Mouse (Mus musculus) heart, embryonic 13.5 days (tissue): Measurements from ENCODE around the gene Primpol. TPM values are rescaled to one million over a fixed set of nuclear protein-coding genes. Genes with fewer than 3 reads are reported as not detected.

ENCODE experiments used
- ATAC-seq: fragments of 200-750 bp; cut with Nextera tagmentation; 2 replicates; pipeline ENCODE4 v1.8.0; 2017; ENCODE audit warnings: moderate TSS enrichment; ENCODE audit not compliant: insufficient number of reproducible peaks, low FRiP score, low TSS enrichment; ENCODE audit errors: extremely low read depth
- H3K27ac ChIP-seq: fragments of 300-500 bp; sonication (generic); replicated peaks from 2 replicates; pipeline ENCODE4 v1.5.1; 2015; ENCODE audit warnings: moderate library complexity, mild to moderate bottlenecking, inconsistent platforms
- H3K27me3 ChIP-seq: fragments of 300-500 bp; sonication (generic); replicated peaks from 2 replicates; pipeline ENCODE4 v1.6.1; 2015; ENCODE audit warnings: mild to moderate bottlenecking, inconsistent platforms
- H3K36me3 ChIP-seq: fragments of 300-500 bp; sonication (generic); 2 replicates; pipeline ENCODE4 v1.6.1; 2015; ENCODE audit warnings: mild to moderate bottlenecking, inconsistent platforms
- H3K4me1 ChIP-seq: fragments of 300-500 bp; sonication (generic); 2 replicates; pipeline ENCODE4 v1.6.1; 2015; ENCODE audit warnings: inconsistent platforms
- H3K4me2 ChIP-seq: fragments of 300-500 bp; sonication (generic); 2 replicates; pipeline ENCODE4 v1.6.1; 2015; ENCODE audit warnings: inconsistent platforms, mild to moderate bottlenecking, moderate library complexity
- H3K4me3 ChIP-seq: fragments of 300-500 bp; sonication (generic); 2 replicates; pipeline ENCODE4 v1.5.1; 2015; ENCODE audit warnings: moderate library complexity, mild to moderate bottlenecking, inconsistent platforms
- H3K9ac ChIP-seq: fragments of 300-500 bp; sonication (generic); 2 replicates; pipeline ENCODE4 v1.6.1; 2015; ENCODE audit warnings: inconsistent platforms, mild to moderate bottlenecking, moderate library complexity
- H3K9me3 ChIP-seq: fragments of 300-500 bp; sonication (generic); 2 replicates; pipeline ENCODE4 v1.6.1; 2016; ENCODE audit warnings: inconsistent platforms
- WGBS: fragments of 180-500 bp; shearing (Covaris S2); methylation state at CpG from one replicate; pipeline ENCODE4 v1.1.7; 2015; ENCODE audit warnings: mixed read lengths; 5-methylcytosine and 5-hydroxymethylcytosine counted together
- polyA plus RNA-seq: library from polyadenylated mRNA; unstranded; fragments of >200 nt; fragmentation: Nextera tagmentation; extraction: Ambion mirVana; gene quantifications from 2 replicates; pipeline ENCODE4 v1.2.1, GENCODE M21; 2015

The Primpol gene
- polyA plus RNA-seq, 1 experiment from 2014 or later = 9.6 TPM

DNA sequence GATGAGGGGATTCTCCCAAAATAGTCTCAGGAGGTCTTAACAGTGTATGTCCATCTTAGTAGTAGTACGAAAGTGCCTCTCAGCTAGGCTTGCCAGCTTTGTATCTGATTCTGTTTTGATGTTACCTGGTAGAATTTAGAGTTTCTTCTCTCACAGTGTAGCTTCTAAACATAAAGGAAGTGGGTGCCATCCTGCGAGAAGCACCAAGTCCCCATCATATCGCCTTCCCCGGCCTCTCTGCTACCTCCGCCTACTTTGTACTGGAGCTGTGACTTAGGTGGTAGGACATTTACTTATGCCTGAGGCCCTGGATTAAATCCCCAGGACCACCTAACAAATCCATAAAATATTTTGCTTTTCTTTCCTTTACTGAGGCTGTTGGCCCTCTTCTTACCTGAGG, 9.6 kb upstream of the Primpol start:
- H3K27me3 ChIP-seq = no peaks in the 10 kb centered on the region
- no peak overlapping the region for H3K4me3 ChIP-seq
- no peak for ATAC-seq
- H3K4me2 ChIP-seq = no peak overlapping the region
- peaks cover 20% of the 10 kb centered on the region for H3K36me3 ChIP-seq
- H3K9me3 ChIP-seq = no peaks in the 10 kb centered on the region
- H3K4me1 ChIP-seq = peaks cover 28% of the 10 kb centered on the region
- H3K9ac ChIP-seq = no peak overlapping the region
- no peak overlapping the region for H3K27ac ChIP-seq
- 92% methylated on average over 5 of the region's 5 CpGs for WGBS

DNA sequence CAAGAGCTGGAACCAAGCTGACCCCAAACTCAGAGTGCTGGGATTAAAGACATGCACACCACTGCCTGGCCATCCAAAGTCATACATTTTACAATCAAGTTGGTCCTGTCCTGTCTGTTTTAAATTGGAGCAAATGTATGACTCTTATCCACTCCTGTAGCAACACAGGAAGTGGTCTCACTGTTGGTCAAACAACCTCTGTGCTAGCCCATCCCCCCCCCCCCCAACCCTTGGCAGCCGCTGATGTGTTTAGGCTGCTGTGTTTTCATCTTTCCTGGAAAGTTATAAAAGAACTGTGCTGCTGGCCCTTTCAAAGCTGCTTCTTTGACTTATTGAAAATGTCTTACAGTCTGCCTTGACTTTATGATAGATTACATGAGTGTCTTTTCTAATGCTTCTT, 8.2 kb upstream of the Primpol start:
- H3K9me3 ChIP-seq = no peaks in the 10 kb centered on the region
- H3K4me1 ChIP-seq = peaks cover 28% of the 10 kb centered on the region
- H3K9ac ChIP-seq = no peak overlapping the region
- H3K27ac ChIP-seq = peak overlapping the region; percentile 59
- peaks cover 6% of the 10 kb centered on the region for H3K36me3 ChIP-seq
- ATAC-seq = no peak
- no peak overlapping the region for H3K4me3 ChIP-seq
- H3K4me2 ChIP-seq = no peak overlapping the region
- WGBS = 40% methylated on average over 1 of the region's 1 CpGs
- H3K27me3 ChIP-seq = no peaks in the 10 kb centered on the region

DNA sequence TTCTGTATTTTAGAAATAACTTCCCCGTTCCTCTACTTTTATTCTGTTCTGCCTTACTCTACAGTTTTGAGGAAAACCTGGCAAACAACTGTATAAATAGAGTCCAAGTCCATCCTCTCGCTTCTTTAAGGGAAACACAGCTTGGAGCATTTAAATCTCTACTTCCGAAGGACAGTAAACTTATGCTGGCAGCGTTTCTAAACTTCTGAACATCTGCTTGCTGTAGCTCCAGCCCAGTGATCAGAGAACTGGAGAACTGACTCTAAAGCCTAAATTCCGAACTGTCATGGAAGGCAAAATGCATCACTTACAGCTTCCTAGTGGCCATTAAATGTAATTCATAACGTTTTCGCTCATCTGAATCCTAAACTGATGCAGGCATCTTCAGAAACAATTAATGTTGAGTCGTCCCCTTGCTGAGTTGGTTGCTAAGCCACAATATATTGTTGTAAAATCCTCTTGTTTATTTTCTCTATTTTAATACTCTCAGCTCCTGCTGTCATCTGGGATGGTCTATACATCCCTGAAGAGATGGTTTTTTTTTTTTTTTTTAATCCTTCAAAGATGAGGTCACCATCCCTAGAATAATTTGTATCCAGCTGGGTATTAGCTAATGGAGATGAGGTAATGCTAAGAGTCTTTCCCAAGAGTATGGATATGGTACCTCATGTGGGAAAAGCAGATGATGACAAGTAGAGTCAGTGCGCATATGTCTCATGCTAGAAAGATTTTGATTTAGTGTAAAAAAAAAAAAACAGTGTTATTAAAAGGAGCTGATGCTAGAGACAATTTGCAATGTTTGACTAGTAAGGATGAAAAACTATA, 5.6 kb upstream of the Primpol start:
- WGBS = 77% methylated on average over 9 of the region's 9 CpGs
- H3K27ac ChIP-seq = 0 out of 2 replicates have a peak overlapping the region, but pooled peaks have one; percentile 12
- H3K4me3 ChIP-seq = no peak overlapping the region

DNA sequence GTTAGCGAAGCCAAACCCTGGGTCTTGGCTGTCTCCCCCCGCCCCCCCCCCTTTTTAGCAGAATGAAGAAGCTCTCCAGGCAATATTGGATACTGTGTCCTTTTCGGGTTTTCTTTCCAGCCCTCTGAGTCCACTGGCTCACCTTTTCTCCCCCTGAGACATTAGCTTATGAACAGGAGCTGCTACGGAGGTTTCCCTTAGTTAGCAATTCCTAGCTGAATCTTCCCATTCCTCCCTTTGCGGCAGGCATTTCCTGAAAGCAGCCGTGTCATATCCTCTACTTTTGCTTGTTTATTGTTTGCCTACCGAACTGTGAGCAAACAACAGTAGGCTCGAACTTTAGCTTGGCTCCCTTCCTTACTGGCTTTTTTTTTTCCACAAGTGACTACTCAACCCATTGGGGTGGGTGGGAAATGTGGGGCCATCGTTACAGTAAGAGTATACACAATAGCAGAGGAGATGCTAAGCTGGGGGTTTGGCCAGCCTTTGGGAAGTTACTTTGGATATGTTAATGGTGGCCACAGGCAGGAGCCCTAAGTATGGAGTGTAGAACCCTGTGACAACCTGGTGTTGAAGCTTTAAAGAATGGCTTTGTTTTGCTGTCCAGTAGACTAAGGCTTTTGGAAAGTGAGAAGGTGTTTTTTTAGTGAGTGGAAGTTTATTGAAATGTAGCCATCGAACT, 1.8 kb upstream of the Primpol start:
- no peaks in the 10 kb centered on the region for H3K36me3 ChIP-seq
- no peak for ATAC-seq
- peak overlapping the region; percentile 92 for H3K9ac ChIP-seq
- H3K9me3 ChIP-seq = no peaks in the 10 kb centered on the region
- H3K27ac ChIP-seq = peak overlapping the region; percentile 92
- 8% methylated on average over 10 of the region's 10 CpGs for WGBS
- peaks cover 31% of the 10 kb centered on the region for H3K4me1 ChIP-seq
- peak overlapping the region; percentile 89 for H3K4me3 ChIP-seq
- H3K27me3 ChIP-seq = no peaks in the 10 kb centered on the region
- peak overlapping the region; percentile 99 for H3K4me2 ChIP-seq

More for the DNA sequence above, 5.6 kb upstream of the Primpol start:
- no peak overlapping the region for H3K9ac ChIP-seq
- H3K4me1 ChIP-seq = peaks cover 42% of the 10 kb centered on the region
- no peaks in the 10 kb centered on the region for H3K27me3 ChIP-seq
- no peaks in the 10 kb centered on the region for H3K36me3 ChIP-seq
- H3K9me3 ChIP-seq = no peaks in the 10 kb centered on the region
- ATAC-seq = no peak
- no peak overlapping the region for H3K4me2 ChIP-seq

DNA sequence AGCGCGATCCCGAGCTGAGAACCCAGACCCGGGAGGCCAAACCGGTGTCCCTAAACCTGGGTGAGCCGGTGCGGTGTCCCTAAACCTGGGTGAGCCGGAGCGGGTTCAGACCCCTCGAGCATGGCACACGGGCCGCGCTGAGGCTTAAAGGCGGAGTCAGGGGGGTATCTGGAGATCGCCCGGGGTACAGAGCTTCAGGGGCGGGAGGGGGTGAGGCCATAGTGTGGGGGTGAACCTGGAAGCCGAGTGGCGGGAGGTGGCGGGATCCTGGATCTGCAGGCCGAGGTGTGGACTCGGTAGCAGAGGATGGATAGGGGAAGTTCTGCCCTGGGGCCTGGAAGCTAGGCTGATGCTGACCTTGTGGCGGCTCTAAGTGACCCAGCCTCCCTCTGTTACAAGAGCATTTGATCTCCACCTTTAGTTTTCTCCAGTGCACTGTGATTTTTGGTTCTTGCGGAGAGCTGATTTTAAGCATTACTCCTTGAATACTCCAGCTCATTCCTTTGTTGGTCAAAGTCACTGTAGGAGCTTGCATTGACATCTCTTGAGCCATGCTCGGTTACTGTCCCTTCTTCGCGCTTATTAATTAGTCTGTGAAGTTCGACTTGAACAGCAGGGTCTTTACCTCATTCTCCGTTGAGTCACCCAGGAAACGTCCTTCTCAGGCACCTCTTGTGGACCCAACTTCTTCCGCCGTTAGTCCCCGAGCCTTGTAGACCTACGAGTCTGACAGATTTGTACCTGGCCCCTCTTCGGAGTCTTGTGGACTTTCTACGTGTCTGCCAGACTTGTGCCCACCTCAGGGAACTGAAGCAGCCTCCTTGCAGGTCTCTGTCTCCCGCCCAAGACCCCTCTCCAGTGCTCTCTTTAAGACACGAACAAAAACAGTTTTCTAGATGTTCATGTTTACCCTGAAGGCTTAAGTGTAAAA, 943 bp upstream of the Primpol start:
- Histone ChIP-seq H3K4me3 (peak overlapping the region; percentile 89), H3K36me3 (no peaks in the 10 kb centered on the region), H3K4me2 (peak overlapping the region; percentile 99), H3K27ac (peak overlapping the region; percentile 92), H3K4me1 (peaks cover 39% of the 10 kb centered on the region), H3K27me3 (no peaks in the 10 kb centered on the region), H3K9ac (peak overlapping the region; percentile 92), H3K9me3 (no peaks in the 10 kb centered on the region)
- under 1% methylated on average over 38 of the region's 38 CpGs for WGBS
- peak; percentile 5; the same call in 1 of the 2 replicates for ATAC-seq

DNA sequence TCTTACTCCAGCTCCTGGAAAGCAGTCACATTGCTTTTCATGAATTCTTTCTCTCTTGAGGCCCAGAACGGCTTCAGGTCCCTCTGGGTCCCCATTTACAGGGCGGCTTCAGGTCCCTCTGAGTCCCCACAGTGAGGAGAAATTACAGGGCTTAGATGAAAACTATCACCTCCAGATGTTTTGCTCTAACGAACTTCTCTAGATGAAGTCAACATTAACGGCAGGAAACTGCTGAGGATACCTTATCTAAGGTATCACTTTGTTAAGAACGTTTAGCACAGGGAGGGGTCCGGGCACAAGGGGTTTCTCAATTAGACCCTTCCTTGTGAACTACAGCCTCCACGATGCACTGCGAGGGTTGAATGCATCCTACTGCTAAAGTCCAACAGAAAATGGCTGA, 1.1 kb downstream of the Primpol start:
- H3K36me3 ChIP-seq = 0 out of 2 replicates have a peak, but pooled peaks cover 6% of the 10 kb centered on the region
- H3K4me1 ChIP-seq = peaks cover 43% of the 10 kb centered on the region
- H3K9ac ChIP-seq = peak overlapping the region; percentile 25; the same call in 1 of the 2 replicates
- H3K4me2 ChIP-seq = peak overlapping the region; percentile 99
- H3K4me3 ChIP-seq = peak overlapping the region; percentile 89; the same call in 1 of the 2 replicates
- no peak overlapping the region for H3K27ac ChIP-seq
- ATAC-seq = no peak
- WGBS = 56% methylated on average over 8 of the region's 8 CpGs
- H3K9me3 ChIP-seq = no peaks in the 10 kb centered on the region
- H3K27me3 ChIP-seq = no peaks in the 10 kb centered on the region

DNA sequence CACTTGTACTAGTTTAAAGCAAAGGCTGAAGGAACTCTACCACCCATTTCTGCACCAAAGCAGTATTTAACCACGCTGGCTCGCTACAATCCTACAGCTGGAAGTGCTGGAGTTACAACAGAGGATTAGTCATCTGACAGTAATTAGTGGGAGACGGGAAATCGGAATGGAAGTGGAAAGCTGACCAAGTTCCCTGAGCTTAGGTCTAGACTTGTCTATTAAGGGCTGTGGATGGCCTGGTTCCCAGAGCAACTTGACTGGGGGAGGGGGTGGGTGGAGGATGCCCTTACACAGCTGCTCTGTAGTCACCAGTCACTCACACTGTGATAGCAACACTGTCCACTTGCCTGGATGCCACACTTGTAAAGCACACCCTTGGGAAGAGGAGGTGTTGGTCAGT, 3.6 kb downstream of the Primpol start:
- Histone ChIP-seq H3K4me1 (peaks cover 32% of the 10 kb centered on the region), H3K27me3 (no peaks in the 10 kb centered on the region), H3K36me3 (peaks cover 17% of the 10 kb centered on the region), H3K4me3 (no peak overlapping the region), H3K4me2 (no peak overlapping the region), H3K27ac (peak overlapping the region; percentile 5; the same call in 1 of the 2 replicates), H3K9me3 (no peaks in the 10 kb centered on the region), H3K9ac (no peak overlapping the region)
- no peak for ATAC-seq
- WGBS = 73% methylated on average over 4 of the region's 4 CpGs

DNA sequence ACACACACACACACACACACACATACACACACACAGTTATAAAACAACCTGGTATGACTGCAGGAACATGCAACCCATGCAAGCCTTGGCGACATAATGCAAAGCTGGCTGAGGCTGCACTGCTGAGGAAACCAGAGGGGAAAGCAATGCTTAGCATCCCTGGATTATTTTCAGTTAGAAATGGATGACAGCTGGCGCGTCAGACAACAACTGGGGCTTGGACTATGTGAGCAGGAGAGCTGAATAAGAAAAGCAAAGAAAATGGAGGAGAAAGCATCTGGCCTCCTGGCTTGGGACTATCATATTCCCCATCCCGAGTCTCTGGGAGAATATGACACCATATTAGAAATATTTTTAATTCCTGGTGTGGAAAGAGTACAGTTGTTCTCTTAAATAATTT, 4.1 kb downstream of the Primpol start:
- Histone ChIP-seq H3K9ac (no peak overlapping the region), H3K27me3 (no peaks in the 10 kb centered on the region), H3K4me1 (peaks cover 29% of the 10 kb centered on the region), H3K9me3 (no peaks in the 10 kb centered on the region), H3K4me3 (no peak overlapping the region), H3K4me2 (no peak overlapping the region), H3K27ac (peak overlapping the region; percentile 5; the same call in 1 of the 2 replicates), H3K36me3 (peaks cover 21% of the 10 kb centered on the region)
- ATAC-seq = no peak
- 85% methylated on average over 4 of the region's 4 CpGs for WGBS

DNA sequence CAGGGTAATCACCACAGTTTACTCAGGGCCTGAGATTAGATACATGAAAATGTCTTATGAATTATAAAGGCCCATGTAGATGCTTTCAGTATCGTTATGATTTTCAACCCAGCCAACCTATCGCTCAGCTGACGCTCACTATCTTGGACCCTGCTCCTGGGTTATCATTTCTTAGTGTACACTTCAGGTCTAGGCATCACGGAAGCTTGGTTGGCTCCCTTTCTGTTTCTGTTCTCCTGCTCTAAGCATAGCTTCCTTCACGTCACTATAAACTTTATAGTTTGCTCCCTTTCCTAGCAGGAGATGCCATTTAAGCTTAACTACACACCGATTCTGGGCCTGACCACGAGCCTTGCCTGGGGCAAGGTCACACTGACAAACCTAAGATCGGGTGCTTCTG, 5.5 kb downstream of the Primpol start:
- no peaks in the 10 kb centered on the region for H3K27me3 ChIP-seq
- H3K4me1 ChIP-seq = peaks cover 28% of the 10 kb centered on the region
- H3K9me3 ChIP-seq = no peaks in the 10 kb centered on the region
- 71% methylated on average over 8 of the region's 8 CpGs for WGBS
- no peak overlapping the region for H3K9ac ChIP-seq
- no peak for ATAC-seq
- H3K36me3 ChIP-seq = peaks cover 31% of the 10 kb centered on the region
- no peak overlapping the region for H3K4me3 ChIP-seq
- no peak overlapping the region for H3K27ac ChIP-seq
- H3K4me2 ChIP-seq = no peak overlapping the region

DNA sequence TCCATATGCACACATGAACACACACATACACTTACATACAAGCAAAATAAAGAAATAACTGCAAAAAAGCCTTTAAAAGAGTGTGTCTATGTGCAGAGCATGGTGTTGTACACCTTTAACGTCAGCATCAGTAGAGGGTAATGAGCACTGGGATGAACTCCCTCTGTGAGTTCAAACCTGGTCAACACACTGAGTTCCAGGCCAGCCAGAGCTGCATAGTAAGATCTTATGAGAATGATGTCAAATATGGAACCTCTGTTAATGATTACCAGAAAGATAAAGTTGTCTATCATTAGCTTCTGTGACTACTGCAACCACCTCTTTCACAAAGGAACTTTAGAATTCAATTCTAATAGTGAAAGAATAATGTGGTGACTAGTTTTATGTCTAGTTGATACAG, 10.1 kb downstream of the Primpol start:
- Histone ChIP-seq H3K4me2 (no peak overlapping the region), H3K27ac (no peak overlapping the region), H3K9ac (no peak overlapping the region), H3K4me3 (no peak overlapping the region), H3K27me3 (no peaks in the 10 kb centered on the region), H3K36me3 (peaks cover 47% of the 10 kb centered on the region), H3K4me1 (peaks cover 9% of the 10 kb centered on the region), H3K9me3 (no peaks in the 10 kb centered on the region)
- ATAC-seq = no peak
- WGBS = 74% methylated on average over 1 of the region's 1 CpGs

DNA sequence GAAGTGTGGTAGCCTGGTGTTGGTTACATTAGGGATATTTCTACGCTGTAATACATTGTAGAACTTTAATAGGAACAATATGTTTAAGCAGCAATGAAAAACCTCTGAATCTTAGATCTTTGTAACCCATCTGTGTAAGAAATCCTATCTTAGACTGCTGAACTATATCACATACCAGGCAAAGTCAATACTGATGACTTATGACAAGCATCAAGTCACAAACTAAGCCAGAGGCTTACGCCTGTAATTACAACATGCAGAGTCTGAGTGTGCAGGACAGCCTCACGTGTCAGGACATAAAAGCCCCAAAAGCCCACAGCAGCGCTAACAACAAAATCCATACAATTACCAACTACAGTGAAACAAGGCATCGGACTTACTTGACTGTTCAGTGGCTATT, 13.4 kb downstream of the Primpol start:
- no peaks in the 10 kb centered on the region for H3K9me3 ChIP-seq
- no peak for ATAC-seq
- H3K27me3 ChIP-seq = no peaks in the 10 kb centered on the region
- 88% methylated on average over 5 of the region's 5 CpGs for WGBS
- no peak overlapping the region for H3K4me3 ChIP-seq
- no peak overlapping the region for H3K4me2 ChIP-seq
- peaks cover 35% of the 10 kb centered on the region for H3K36me3 ChIP-seq
- no peak overlapping the region for H3K9ac ChIP-seq
- H3K4me1 ChIP-seq = peaks cover 20% of the 10 kb centered on the region
- H3K27ac ChIP-seq = no peak overlapping the region
